Mouse (Mus musculus): ENCODE measurements at regions not wholly inside any gene's neighbourhood (a gene's known extent, or its start where the extent isn't known, plus 50 kb on each side); places are given as distances from the start of the nearest gene placed in this dataset.

DNA sequence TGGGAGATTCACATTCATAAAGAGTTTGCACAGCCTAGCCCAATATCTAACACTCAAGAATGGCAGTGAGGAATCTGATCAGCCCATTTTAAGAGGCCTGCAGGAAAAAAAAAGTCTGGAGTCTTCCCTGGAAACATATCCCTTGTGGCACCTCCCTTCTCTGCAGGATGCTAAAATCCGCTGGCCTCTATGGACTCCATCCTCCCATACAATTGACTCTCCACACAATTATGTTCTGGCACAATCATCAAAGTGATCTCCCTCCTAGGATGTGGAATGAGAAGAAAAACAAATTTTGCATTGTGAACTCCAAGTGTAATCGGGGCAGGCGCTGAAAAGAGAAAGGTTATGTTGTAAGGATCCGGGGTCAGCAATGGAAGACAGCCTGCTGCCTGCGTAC, 442.7 kb upstream of the A1bg start:
- Histone ChIP-seq H3ac (ENCODE audit: control insufficient read depth, insufficient read length) (no peak overlapping the region), H3K27me3 (ENCODE audit: control insufficient read depth, insufficient read depth, insufficient read length) (no peaks in the 10 kb centered on the region)
- TF ChIP-seq POLR2AphosphoS2 (IDR thresholded peaks at IDR 0.05; ENCODE audit: insufficient read length, low read depth): no peak
- TF ChIP-seq CEBPB (IDR thresholded peaks at IDR 0.05; ENCODE audit: insufficient read depth, poor library complexity, severe bottlenecking): no peak
- no peak for TF ChIP-seq TCF12 (IDR thresholded peaks at IDR 0.05; ENCODE audit: insufficient read depth, poor library complexity, severe bottlenecking)
- no peak for TF ChIP-seq USF1 (IDR thresholded peaks at IDR 0.05; ENCODE audit: low read depth)
- no peak for TF ChIP-seq MYOD1 (IDR thresholded peaks at IDR 0.05; ENCODE audit: control insufficient read depth in 1 of 3, insufficient read length in 2 of 3, low read depth in 2 of 3)
- no peak for TF ChIP-seq REST (IDR thresholded peaks at IDR 0.05; ENCODE audit: insufficient read depth, insufficient read length)
- TF ChIP-seq POLR2A (IDR thresholded peaks at IDR 0.05; ENCODE audit: insufficient read length, low read depth): no peak
- TF ChIP-seq MAX (IDR thresholded peaks at IDR 0.05; ENCODE audit: low read depth): no peak
- TF ChIP-seq MYOG (IDR thresholded peaks at IDR 0.05; ENCODE audit: control insufficient read depth in 1 of 3, insufficient read depth in 1 of 3, insufficient read length in 2 of 3, low read depth in 2 of 3): no peak
- TF ChIP-seq SRF (IDR thresholded peaks at IDR 0.05; ENCODE audit: control insufficient read depth, insufficient read length, low read depth): no peak
- no peak for TF ChIP-seq E2F4 (IDR thresholded peaks at IDR 0.05; ENCODE audit: insufficient read depth)
- TF ChIP-seq TCF3 (IDR thresholded peaks at IDR 0.05; ENCODE audit: insufficient read length, low read depth): no peak

DNA sequence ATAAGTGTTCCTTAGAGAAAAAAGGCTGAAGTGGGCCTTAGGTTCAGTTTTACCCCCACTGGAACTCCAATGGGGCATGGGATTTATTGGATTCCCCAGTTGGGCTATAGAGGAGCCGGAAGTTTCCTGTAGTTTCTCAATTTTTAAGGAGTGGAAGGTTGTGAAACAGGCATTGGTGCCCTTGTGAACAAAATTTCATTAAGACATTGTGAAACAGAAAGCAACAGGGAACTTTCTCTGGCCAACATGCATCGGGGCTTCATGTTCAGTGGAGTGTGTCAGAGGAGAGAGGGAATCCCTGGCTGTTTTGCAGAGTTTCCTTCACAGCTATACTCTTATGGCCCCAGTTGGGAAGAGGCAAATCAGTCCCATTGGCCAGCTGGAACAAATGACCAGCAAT, 441.6 kb upstream of the A1bg start:
- Histone ChIP-seq H3ac (ENCODE audit: control insufficient read depth, insufficient read length) (no peak overlapping the region), H3K36me3 (ENCODE audit: control insufficient read depth, insufficient read depth) (no peaks in the 10 kb centered on the region), H3K27me3 (ENCODE audit: control insufficient read depth, insufficient read depth, insufficient read length) (no peaks in the 10 kb centered on the region), H3K79me2 (ENCODE audit: control insufficient read depth, insufficient read depth) (no peaks in the 10 kb centered on the region), H3K4me2 (ENCODE audit: low read depth) (no peak overlapping the region), H3K4me3 (no peak overlapping the region)
- TF ChIP-seq TCF12 (IDR thresholded peaks at IDR 0.05; ENCODE audit: insufficient read depth, poor library complexity, severe bottlenecking) (no peak), E2F4 (IDR thresholded peaks at IDR 0.05; ENCODE audit: insufficient read depth) (no peak), REST (IDR thresholded peaks at IDR 0.05; ENCODE audit: insufficient read depth, insufficient read length) (no peak), USF1 (IDR thresholded peaks at IDR 0.05; ENCODE audit: low read depth) (no peak), MYOG (IDR thresholded peaks at IDR 0.05; ENCODE audit: control insufficient read depth in 1 of 3, insufficient read depth in 1 of 3, insufficient read length in 2 of 3, low read depth in 2 of 3) (no peak), SRF (IDR thresholded peaks at IDR 0.05; ENCODE audit: control insufficient read depth, insufficient read length, low read depth) (no peak), POLR2AphosphoS2 (IDR thresholded peaks at IDR 0.05; ENCODE audit: insufficient read length, low read depth) (no peak), TCF3 (IDR thresholded peaks at IDR 0.05; ENCODE audit: insufficient read length, low read depth) (no peak), CEBPB (IDR thresholded peaks at IDR 0.05; ENCODE audit: insufficient read depth, poor library complexity, severe bottlenecking) (no peak), POLR2A (IDR thresholded peaks at IDR 0.05; ENCODE audit: insufficient read length, low read depth) (no peak), MAX (IDR thresholded peaks at IDR 0.05; ENCODE audit: low read depth) (no peak), MYOD1 (IDR thresholded peaks at IDR 0.05; ENCODE audit: control insufficient read depth in 1 of 3, insufficient read length in 2 of 3, low read depth in 2 of 3) (no peak)

More for the DNA sequence above, 442.7 kb upstream of the A1bg start:
- no peaks in the 10 kb centered on the region for H3K36me3 ChIP-seq (ENCODE audit: control insufficient read depth, insufficient read depth)
- H3K4me2 ChIP-seq (ENCODE audit: low read depth): no peak overlapping the region
- no peaks in the 10 kb centered on the region for H3K79me2 ChIP-seq (ENCODE audit: control insufficient read depth, insufficient read depth)
- no peak overlapping the region for H3K4me3 ChIP-seq

DNA sequence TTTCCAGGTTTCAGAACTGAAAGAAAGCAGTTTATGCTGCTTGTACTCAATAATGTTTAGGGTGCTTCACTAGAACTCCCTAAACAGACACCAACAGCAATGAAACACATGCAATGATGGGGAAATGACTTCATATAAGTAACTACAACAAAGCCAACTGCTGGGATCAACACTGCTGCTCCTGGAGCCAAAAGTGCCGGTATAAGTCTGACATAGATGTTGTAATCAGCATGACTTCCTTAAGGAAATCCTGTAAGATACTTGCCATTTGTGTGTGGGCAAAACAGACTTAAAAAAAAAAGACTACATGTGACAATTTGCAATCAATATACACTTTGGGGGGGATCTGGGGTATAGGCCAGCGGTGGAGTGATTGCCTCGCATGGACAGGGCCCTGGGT, 438.4 kb upstream of the A1bg start:
- Histone ChIP-seq H3ac (ENCODE audit: control insufficient read depth, insufficient read length) (no peak overlapping the region), H3K27me3 (ENCODE audit: control insufficient read depth, insufficient read depth, insufficient read length) (no peaks in the 10 kb centered on the region), H3K36me3 (ENCODE audit: control insufficient read depth, insufficient read depth) (no peaks in the 10 kb centered on the region), H3K79me2 (ENCODE audit: control insufficient read depth, insufficient read depth) (no peaks in the 10 kb centered on the region), H3K4me3 (no peak overlapping the region), H3K4me2 (ENCODE audit: low read depth) (no peak overlapping the region)
- TF ChIP-seq TCF12 (IDR thresholded peaks at IDR 0.05; ENCODE audit: insufficient read depth, poor library complexity, severe bottlenecking): no peak
- TF ChIP-seq E2F4 (IDR thresholded peaks at IDR 0.05; ENCODE audit: insufficient read depth): no peak
- no peak for TF ChIP-seq CEBPB (IDR thresholded peaks at IDR 0.05; ENCODE audit: insufficient read depth, poor library complexity, severe bottlenecking)
- no peak for TF ChIP-seq REST (IDR thresholded peaks at IDR 0.05; ENCODE audit: insufficient read depth, insufficient read length)

DNA sequence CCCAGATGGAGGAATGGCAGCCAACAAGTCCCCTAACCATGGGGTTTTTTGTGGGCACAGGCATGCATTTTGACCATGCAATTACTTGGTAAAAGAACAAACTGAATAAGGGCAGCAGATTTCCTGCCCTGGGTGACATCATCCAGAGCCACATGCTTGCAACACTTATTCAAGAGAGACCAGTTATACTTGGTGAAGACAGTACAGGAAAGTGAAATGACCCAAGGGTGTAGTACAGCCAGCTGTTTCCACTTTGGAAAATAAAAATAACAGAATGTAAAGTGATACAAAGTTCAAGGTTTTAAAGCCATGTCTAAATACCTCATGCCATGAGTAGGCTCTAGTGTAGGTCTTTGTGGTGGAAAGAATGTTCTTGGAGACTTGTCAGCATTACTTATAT, 432.5 kb upstream of the A1bg start:
- TF ChIP-seq USF1 (IDR thresholded peaks at IDR 0.05; ENCODE audit: low read depth): no peak
- TF ChIP-seq CEBPB (IDR thresholded peaks at IDR 0.05; ENCODE audit: insufficient read depth, poor library complexity, severe bottlenecking): peak; percentile 76
- H3K79me2 ChIP-seq (ENCODE audit: control insufficient read depth, insufficient read depth): no peaks in the 10 kb centered on the region
- H3K4me3 ChIP-seq: no peak overlapping the region
- H3K4me2 ChIP-seq (ENCODE audit: low read depth): no peak overlapping the region
- H3K27me3 ChIP-seq (ENCODE audit: control insufficient read depth, insufficient read depth, insufficient read length): no peaks in the 10 kb centered on the region
- H3K36me3 ChIP-seq (ENCODE audit: control insufficient read depth, insufficient read depth): no peaks in the 10 kb centered on the region
- no peak overlapping the region for H3ac ChIP-seq (ENCODE audit: control insufficient read depth, insufficient read length)

DNA sequence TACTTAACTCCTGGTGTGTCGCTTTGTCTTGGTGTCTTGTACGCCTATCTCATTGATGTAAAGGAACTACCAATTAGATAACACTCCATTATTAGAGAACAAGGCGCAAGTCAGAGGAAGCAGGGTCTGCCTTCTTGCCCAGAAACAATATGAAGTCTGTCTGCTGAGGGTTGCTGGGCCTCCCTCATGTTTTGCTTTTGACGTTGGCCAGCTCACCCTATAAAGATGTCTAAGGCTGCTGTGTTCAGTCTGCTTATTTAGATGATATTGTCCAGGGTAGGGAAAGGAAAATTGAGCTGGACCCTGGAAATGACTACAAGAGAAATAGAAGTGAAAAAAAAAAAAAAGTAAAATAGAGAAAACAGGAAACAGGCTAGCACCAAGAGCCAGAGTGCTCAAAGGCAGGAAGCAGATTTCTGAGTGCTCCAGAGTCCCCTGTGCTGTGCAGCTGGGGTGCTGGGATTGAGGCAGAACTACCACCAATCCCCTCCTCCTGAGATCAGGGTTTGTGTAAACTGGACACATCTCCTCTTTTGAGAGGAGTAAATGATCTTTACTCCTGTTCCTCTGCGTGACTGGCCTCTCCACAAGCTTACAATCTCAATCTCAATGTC, 429.0 kb upstream of the A1bg start:
- H3K36me3 ChIP-seq (ENCODE audit: control insufficient read depth, insufficient read depth): no peaks in the 10 kb centered on the region
- TF ChIP-seq SRF (IDR thresholded peaks at IDR 0.05; ENCODE audit: control insufficient read depth, insufficient read length, low read depth): no peak
- TF ChIP-seq POLR2A (IDR thresholded peaks at IDR 0.05; ENCODE audit: insufficient read length, low read depth): no peak
- no peak for TF ChIP-seq E2F4 (IDR thresholded peaks at IDR 0.05; ENCODE audit: insufficient read depth)
- no peak for TF ChIP-seq TCF12 (IDR thresholded peaks at IDR 0.05; ENCODE audit: insufficient read depth, poor library complexity, severe bottlenecking)
- TF ChIP-seq TCF3 (IDR thresholded peaks at IDR 0.05; ENCODE audit: insufficient read length, low read depth): no peak

More for the DNA sequence above, 429.0 kb upstream of the A1bg start:
- no peak overlapping the region for H3ac ChIP-seq (ENCODE audit: control insufficient read depth, insufficient read length)
- H3K79me2 ChIP-seq (ENCODE audit: control insufficient read depth, insufficient read depth): no peaks in the 10 kb centered on the region
- H3K4me2 ChIP-seq (ENCODE audit: low read depth): no peak overlapping the region
- H3K27me3 ChIP-seq (ENCODE audit: control insufficient read depth, insufficient read depth, insufficient read length): no peaks in the 10 kb centered on the region
- no peak overlapping the region for H3K4me3 ChIP-seq

All from myocyte (in vitro differentiated cells).